Mouse (Mus musculus): ENCODE data around the gene Vmn2r89. TPM values are rescaled to one million over a fixed set of nuclear protein-coding genes. Genes with fewer than 3 reads are reported as not detected.

The Vmn2r89 gene
- polyA plus RNA-seq, 1 experiment from 2014 or later = not detected

DNA sequence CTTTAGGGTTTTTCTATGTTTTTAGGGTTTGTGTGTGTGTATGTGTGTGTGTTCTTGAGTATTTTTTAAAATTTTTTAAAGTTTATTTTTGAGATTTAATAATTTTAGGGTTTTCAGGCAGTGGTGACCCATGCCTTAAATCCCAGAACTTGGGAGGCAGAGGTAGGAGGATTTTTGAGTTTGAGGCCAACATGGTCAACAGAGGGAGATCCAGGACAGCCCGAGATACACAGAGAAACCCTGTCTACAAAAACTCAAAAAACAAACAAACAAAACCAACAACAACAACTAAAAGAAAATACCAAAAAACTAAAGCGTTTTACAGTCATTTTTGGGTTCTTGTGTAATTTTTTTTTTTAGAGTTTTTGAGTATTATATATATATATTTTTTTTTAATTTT, 44.1 kb downstream of the Vmn2r89 start:
- H3K4me1 ChIP-seq = no peaks in the 10 kb centered on the region
- WGBS = 79% methylated on average over 2 of the region's 2 CpGs
- no peak for DNase-seq (ENCODE audit: low spot score)

DNA sequence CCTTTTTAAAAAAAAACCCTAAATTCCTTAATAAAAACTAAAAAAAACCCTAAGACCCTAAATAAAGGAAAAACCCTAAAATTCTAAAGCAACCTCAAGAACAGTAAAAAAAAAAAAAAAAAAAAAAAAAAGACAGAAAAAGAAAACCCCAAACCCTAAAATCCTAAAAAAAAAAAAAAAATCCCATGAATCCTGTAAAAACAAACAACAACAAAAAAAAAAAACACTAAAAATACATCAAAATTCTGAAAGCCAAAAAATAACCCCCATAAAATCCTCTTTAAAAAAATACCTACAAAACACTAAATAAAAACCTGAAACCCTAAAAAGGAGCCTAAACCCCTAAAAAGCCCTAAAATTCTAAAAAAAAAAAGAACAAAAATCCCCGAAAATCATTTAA, 45.3 kb downstream of the Vmn2r89 start:
- Histone ChIP-seq H3K4me1 (no peaks in the 10 kb centered on the region), H3K27me3 (ENCODE audit: insufficient read depth, poor library complexity, severe bottlenecking) (no peaks in the 10 kb centered on the region), H3K36me3 (no peaks in the 10 kb centered on the region), H3K27ac (no peak overlapping the region), H3K9me3 (no peaks in the 10 kb centered on the region), H3K4me3 (no peak overlapping the region)
- WGBS = 79% methylated on average over 1 of the region's 1 CpGs
- no peak for DNase-seq (ENCODE audit: low spot score)

More for the DNA sequence above, 44.1 kb downstream of the Vmn2r89 start:
- Histone ChIP-seq H3K9me3 (no peaks in the 10 kb centered on the region), H3K27ac (no peak overlapping the region), H3K4me3 (no peak overlapping the region), H3K36me3 (no peaks in the 10 kb centered on the region), H3K27me3 (ENCODE audit: insufficient read depth, poor library complexity, severe bottlenecking) (no peaks in the 10 kb centered on the region)

DNA sequence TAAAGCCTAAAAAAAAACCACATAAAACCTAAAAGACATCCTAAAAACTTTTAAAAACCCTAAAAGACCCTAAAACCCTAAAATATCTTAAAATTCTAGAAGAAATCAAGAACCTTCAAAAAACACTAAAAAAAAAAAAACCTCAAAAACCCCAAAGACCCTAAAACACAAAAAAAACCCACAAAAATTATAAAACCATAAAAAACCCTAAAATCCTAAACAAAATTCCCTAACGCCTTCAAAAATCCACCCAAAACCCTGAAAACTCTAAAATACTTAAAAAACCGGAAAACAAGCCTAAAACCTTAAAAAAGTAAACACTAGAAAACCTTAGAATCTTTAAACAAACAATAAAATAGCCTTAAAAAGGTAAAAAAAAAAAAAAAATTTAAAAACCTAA, 46.3 kb downstream of the Vmn2r89 start:
- WGBS = 84% methylated on average over 2 of the region's 2 CpGs
- Histone ChIP-seq H3K4me1 (no peaks in the 10 kb centered on the region), H3K27ac (no peak overlapping the region), H3K27me3 (ENCODE audit: insufficient read depth, poor library complexity, severe bottlenecking) (no peaks in the 10 kb centered on the region), H3K9me3 (no peaks in the 10 kb centered on the region), H3K4me3 (no peak overlapping the region), H3K36me3 (no peaks in the 10 kb centered on the region)
- DNase-seq (ENCODE audit: low spot score) = no peak

DNA sequence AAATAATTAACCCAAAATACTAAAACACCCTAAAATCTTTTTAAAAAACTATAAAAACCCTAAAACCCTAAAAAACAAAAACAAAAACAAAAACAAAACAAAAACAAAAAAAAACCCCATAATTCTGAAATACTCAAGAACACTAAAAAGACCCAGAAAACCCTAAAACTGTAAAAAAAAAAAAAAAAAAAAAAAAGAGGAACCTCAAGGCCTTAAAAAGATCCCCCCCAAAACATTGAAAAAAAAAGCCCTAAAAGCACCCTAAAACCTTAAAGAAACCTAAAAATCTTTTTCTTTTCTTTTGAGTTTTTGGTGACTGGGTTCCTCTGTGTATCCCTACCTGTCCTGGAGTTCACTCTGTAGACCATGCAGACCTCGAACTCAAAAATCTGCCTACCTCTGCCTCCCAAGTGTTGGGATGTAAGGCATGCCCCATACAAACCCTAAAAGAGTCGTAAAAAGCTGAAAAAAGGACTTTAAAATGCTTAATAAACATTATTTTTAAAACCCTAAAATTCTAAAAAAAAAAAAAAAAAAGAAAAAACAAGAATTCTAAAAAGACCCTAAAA, 48.1 kb downstream of the Vmn2r89 start:
- WGBS = 72% methylated on average over 2 of the region's 2 CpGs
- Histone ChIP-seq H3K4me1 (no peaks in the 10 kb centered on the region), H3K9me3 (no peaks in the 10 kb centered on the region), H3K27me3 (ENCODE audit: insufficient read depth, poor library complexity, severe bottlenecking) (no peaks in the 10 kb centered on the region), H3K36me3 (no peaks in the 10 kb centered on the region), H3K27ac (no peak overlapping the region), H3K4me3 (no peak overlapping the region)
- no peak for DNase-seq (ENCODE audit: low spot score)

DNA sequence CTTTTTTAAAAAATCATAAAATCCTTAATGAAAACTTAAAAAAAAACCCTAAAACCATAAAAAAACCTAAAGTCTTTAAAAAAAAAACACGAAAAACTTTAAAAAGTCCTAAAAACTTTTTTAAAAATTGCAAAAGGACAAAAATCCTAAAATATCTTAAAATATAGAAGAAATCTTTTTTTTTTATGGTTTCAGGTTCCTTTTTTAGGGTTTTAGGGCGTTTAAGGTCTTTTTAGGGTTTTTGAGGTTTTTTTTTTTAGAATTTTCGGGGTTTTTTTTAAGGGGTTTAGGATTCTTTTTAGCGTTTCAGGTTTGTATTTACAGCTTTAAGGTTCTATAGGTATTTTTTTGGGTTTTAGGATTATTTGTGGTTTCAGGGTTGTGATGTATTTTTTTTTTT, 48.8 kb downstream of the Vmn2r89 start:
- H3K9me3 ChIP-seq = no peaks in the 10 kb centered on the region
- no peak overlapping the region for H3K27ac ChIP-seq
- no peak for DNase-seq (ENCODE audit: low spot score)
- WGBS = 85% methylated on average over 4 of the region's 4 CpGs
- H3K4me3 ChIP-seq = no peak overlapping the region
- no peaks in the 10 kb centered on the region for H3K27me3 ChIP-seq (ENCODE audit: insufficient read depth, poor library complexity, severe bottlenecking)
- H3K4me1 ChIP-seq = no peaks in the 10 kb centered on the region
- H3K36me3 ChIP-seq = no peaks in the 10 kb centered on the region

DNA sequence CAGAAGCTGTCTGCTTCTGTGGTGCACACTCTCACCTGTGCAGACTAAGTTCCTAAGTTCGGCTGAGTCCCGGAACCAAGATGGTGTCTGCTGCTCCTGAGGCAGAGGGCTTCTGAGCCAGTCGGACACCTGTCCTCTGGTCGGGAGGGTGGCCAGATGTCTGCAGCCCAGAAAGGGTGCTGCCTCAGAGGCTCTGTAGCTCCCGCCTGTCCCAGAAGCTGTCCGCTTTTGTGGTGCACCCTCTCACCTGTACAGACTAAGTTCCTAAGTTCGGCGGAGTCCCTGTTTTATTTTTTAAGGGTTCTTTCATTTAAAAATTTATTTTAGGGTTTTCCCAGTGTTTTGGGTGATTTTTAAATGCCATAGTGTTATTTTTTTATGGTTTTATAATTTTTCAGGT, 55.8 kb downstream of the Vmn2r89 start:
- WGBS = 88% methylated on average over 8 of the region's 8 CpGs
- Histone ChIP-seq H3K9me3 (no peaks in the 10 kb centered on the region), H3K27me3 (ENCODE audit: insufficient read depth, poor library complexity, severe bottlenecking) (no peaks in the 10 kb centered on the region), H3K27ac (no peak overlapping the region), H3K36me3 (no peaks in the 10 kb centered on the region), H3K4me1 (no peaks in the 10 kb centered on the region), H3K4me3 (no peak overlapping the region)
- no peak for DNase-seq (ENCODE audit: low spot score)

Other genes starting within 250 kb of the Vmn2r89 start
- gene Ear14, start 248.5 kb upstream of the Vmn2r89 start, polyA plus RNA-seq (2016; fragmentation: Nextera tagmentation; extraction: Ambion mirVana) = not detected in 2 replicates
- gene Rnase2a, start 195.7 kb upstream of the Vmn2r89 start, polyA plus RNA-seq (2016; fragmentation: Nextera tagmentation; extraction: Ambion mirVana) = not detected in 2 replicates
- gene Gm7247, start 90.1 kb upstream of the Vmn2r89 start, polyA plus RNA-seq (2016; fragmentation: Nextera tagmentation; extraction: Ambion mirVana) = not detected in 2 replicates
- gene Vmn2r88, start 41.0 kb upstream of the Vmn2r89 start, polyA plus RNA-seq (2016; fragmentation: Nextera tagmentation; extraction: Ambion mirVana) = not detected in 2 replicates
- gene Gm5622, start 100.9 kb downstream of the Vmn2r89 start, polyA plus RNA-seq (2016; fragmentation: Nextera tagmentation; extraction: Ambion mirVana) = 0.08 TPM in 1 of 2 replicates, not detected in the other
- not detected in 2 replicates for gene Gm17175, start 122.2 kb downstream of the Vmn2r89 start, polyA plus RNA-seq (2016; fragmentation: Nextera tagmentation; extraction: Ambion mirVana)
- not detected in 2 replicates for gene Gm17174, start 140.3 kb downstream of the Vmn2r89 start, polyA plus RNA-seq (2016; fragmentation: Nextera tagmentation; extraction: Ambion mirVana)
- gene Gm17078, start 159.5 kb downstream of the Vmn2r89 start, polyA plus RNA-seq (2016; fragmentation: Nextera tagmentation; extraction: Ambion mirVana) = not detected in 2 replicates
- not detected in 2 replicates for gene Gm4181, start 183.8 kb downstream of the Vmn2r89 start, polyA plus RNA-seq (2016; fragmentation: Nextera tagmentation; extraction: Ambion mirVana)
- gene Gm17079, start 243.6 kb downstream of the Vmn2r89 start, polyA plus RNA-seq (2016; fragmentation: Nextera tagmentation; extraction: Ambion mirVana) = not detected in 2 replicates